Mouse (Mus musculus) forebrain, embryonic 13.5 days (tissue): ENCODE data around the gene Slc16a1. TPM values are rescaled to one million over a fixed set of nuclear protein-coding genes. Genes with fewer than 3 reads are reported as not detected.
"Not testable (repeated sequence)": the region's sequence is repeated elsewhere in the genome, so short reads cannot be mapped to it uniquely, and the experiment has no call there.

Experiments
- ATAC-seq: fragments of 200-750 bp; cut with Nextera tagmentation; 2 replicates; pipeline ENCODE4 v1.8.0; 2017
- H3K27ac ChIP-seq: fragments of 300-500 bp; sonication (generic); 2 replicates; pipeline ENCODE4 v1.5.1; 2015; ENCODE audit warnings: inconsistent platforms, mild to moderate bottlenecking, moderate library complexity
- H3K27me3 ChIP-seq: fragments of 300-500 bp; sonication (generic); 2 replicates; pipeline ENCODE4 v1.6.1; 2015; ENCODE audit warnings: mild to moderate bottlenecking, inconsistent platforms
- H3K36me3 ChIP-seq: fragments of 300-500 bp; sonication (generic); 2 replicates; pipeline ENCODE4 v1.6.1; 2015; ENCODE audit warnings: mild to moderate bottlenecking, inconsistent platforms; ENCODE audit not compliant: poor library complexity, severe bottlenecking
- H3K4me1 ChIP-seq: fragments of 300-500 bp; sonication (generic); 2 replicates; pipeline ENCODE4 v1.6.1; 2015; ENCODE audit warnings: inconsistent platforms
- H3K4me2 ChIP-seq: fragments of 300-500 bp; sonication (generic); 2 replicates; pipeline ENCODE4 v1.6.1; 2015; ENCODE audit warnings: inconsistent platforms, mild to moderate bottlenecking, moderate library complexity
- H3K4me3 ChIP-seq: fragments of 300-500 bp; sonication (generic); 2 replicates; pipeline ENCODE4 v1.5.1; 2015; ENCODE audit warnings: mild to moderate bottlenecking, inconsistent platforms
- H3K9ac ChIP-seq: fragments of 300-500 bp; sonication (generic); 2 replicates; pipeline ENCODE4 v1.6.1; 2015; ENCODE audit warnings: mild to moderate bottlenecking, inconsistent platforms
- H3K9me3 ChIP-seq: fragments of 300-500 bp; sonication (generic); replicated peaks from 2 replicates; pipeline ENCODE4 v1.6.1; 2016; ENCODE audit warnings: inconsistent platforms
- WGBS: fragments of 180-500 bp; shearing (Covaris S2); methylation state at CpG from one replicate; pipeline ENCODE4 v1.1.7; 2015; 5-methylcytosine and 5-hydroxymethylcytosine counted together
- polyA plus RNA-seq: library from polyadenylated mRNA; unstranded; fragments of >200 nt; fragmentation: Nextera tagmentation; extraction: Ambion mirVana; gene quantifications from 2 replicates; pipeline ENCODE4 v1.2.1, GENCODE M21; 2015

The Slc16a1 gene
- polyA plus RNA-seq, 1 experiment from 2014 or later, result 18.4 TPM

GRCm38 (mm10) chr3:104682671-104683504, 44.4 kb downstream of the Slc16a1 start:
- Histone ChIP-seq H3K4me1 (no peaks in the 10 kb centered on the region), H3K27me3 (no peaks in the 10 kb centered on the region), H3K9me3 (peaks cover 7% of the 10 kb centered on the region; the same call in 1 of the 2 replicates), H3K27ac (no peak overlapping the region), H3K36me3 (no peaks in the 10 kb centered on the region), H3K9ac (no peak overlapping the region), H3K4me2 (no peak overlapping the region), H3K4me3 (no peak overlapping the region)
- 60% methylated on average over 11 of the region's 11 CpGs for WGBS
- peak; percentile 81 for ATAC-seq

- peak; percentile 87 for ATAC-seq
- no peaks in the 10 kb centered on the region for H3K4me1 ChIP-seq
- WGBS, result 5% methylated on average over 23 of the region's 23 CpGs
- H3K9ac ChIP-seq, result no peak overlapping the region
- H3K9me3 ChIP-seq, result no peaks in the 10 kb centered on the region
- no peak overlapping the region for H3K4me3 ChIP-seq
- H3K4me2 ChIP-seq, result no peak overlapping the region
- H3K27ac ChIP-seq, result no peak overlapping the region
- no peaks in the 10 kb centered on the region; the same call in 1 of the 2 replicates for H3K27me3 ChIP-seq
- no peaks in the 10 kb centered on the region for H3K36me3 ChIP-seq
These were observed 62.4 kb downstream of the Slc16a1 start for GRCm38 (mm10) chr3:104700751-104701335.

GRCm38 (mm10) chr3:104701761-104702160, 63.3 kb downstream of the Slc16a1 start:
- no peak overlapping the region for H3K4me2 ChIP-seq
- no peak overlapping the region for H3K9ac ChIP-seq
- H3K4me1 ChIP-seq, result no peaks in the 10 kb centered on the region
- no peaks in the 10 kb centered on the region; the same call in 1 of the 2 replicates for H3K27me3 ChIP-seq
- no peaks in the 10 kb centered on the region for H3K36me3 ChIP-seq
- no peak overlapping the region for H3K4me3 ChIP-seq
- no peak overlapping the region for H3K27ac ChIP-seq
- ATAC-seq, result no peak
- H3K9me3 ChIP-seq, result no peaks in the 10 kb centered on the region
- WGBS, result 86% methylated on average over 1 of the region's 1 CpGs

GRCm38 (mm10) chr3:104703941-104704340, 65.5 kb downstream of the Slc16a1 start:
- Histone ChIP-seq H3K9ac (no peak overlapping the region), H3K27me3 (no peaks in the 10 kb centered on the region; the same call in 1 of the 2 replicates), H3K36me3 (no peaks in the 10 kb centered on the region), H3K4me3 (no peak overlapping the region), H3K4me1 (no peaks in the 10 kb centered on the region), H3K9me3 (no peaks in the 10 kb centered on the region), H3K27ac (no peak overlapping the region), H3K4me2 (no peak overlapping the region)
- 95% methylated on average over 4 of the region's 4 CpGs for whole genome bisulfite sequencing
- no peak for ATAC-seq

- Histone ChIP-seq H3K27me3 (no peaks in the 10 kb centered on the region), H3K9me3 (no peaks in the 10 kb centered on the region), H3K4me3 (no peak overlapping the region), H3K36me3 (no peaks in the 10 kb centered on the region), H3K4me2 (no peak overlapping the region), H3K9ac (no peak overlapping the region), H3K4me1 (no peaks in the 10 kb centered on the region), H3K27ac (no peak overlapping the region)
- ATAC-seq, result no peak
- 75% methylated on average over 2 of the region's 2 CpGs for WGBS
These were observed 68.0 kb downstream of the Slc16a1 start for GRCm38 (mm10) chr3:104706446-104706845.

GRCm38 (mm10) chr3:104706951-104707771, 68.7 kb downstream of the Slc16a1 start:
- not testable (repeated sequence) for H3K27ac ChIP-seq, H3K4me2 ChIP-seq, H3K4me1 ChIP-seq, H3K36me3 ChIP-seq, H3K9ac ChIP-seq, H3K27me3 ChIP-seq, H3K4me3 ChIP-seq, H3K9me3 ChIP-seq
- 77% methylated on average over 6 of the region's 6 CpGs for WGBS
- ATAC-seq, result 0 out of 2 replicates have a peak, but pooled peaks have one; percentile 16

- not testable (repeated sequence) for H3K27ac ChIP-seq, H3K4me2 ChIP-seq, H3K4me1 ChIP-seq, H3K27me3 ChIP-seq, H3K36me3 ChIP-seq, H3K9ac ChIP-seq, ATAC-seq, H3K4me3 ChIP-seq, H3K9me3 ChIP-seq
- 94% methylated on average over 1 of the region's 1 CpGs for WGBS
These were observed 69.3 kb downstream of the Slc16a1 start for GRCm38 (mm10) chr3:104707772-104708144.

Other genes with a start within 250 kb of the Slc16a1 start
- 23.1 and 24.4 TPM in 2 replicates for gene Lrig2, start 126.8 kb upstream of the Slc16a1 start, polyA plus RNA-seq
- 0.68 and 1.7 TPM in 2 replicates for gene Ppm1j, start 142.4 kb downstream of the Slc16a1 start, polyA plus RNA-seq
- gene Fam19a3, start 143.2 kb downstream of the Slc16a1 start, polyA plus RNA-seq, result 0.04 TPM in 1 of 2 replicates, not detected in the other
- 51.2 and 55.4 TPM in 2 replicates for gene Rhoc, start 149.7 kb downstream of the Slc16a1 start, polyA plus RNA-seq
- gene Mov10, start 179.9 kb downstream of the Slc16a1 start, polyA plus RNA-seq, result 7.2 and 10.5 TPM in 2 replicates
- 32.6 and 40.5 TPM in 2 replicates for gene St7l, start 225.3 kb downstream of the Slc16a1 start, polyA plus RNA-seq
- gene Capza1, start 225.8 kb downstream of the Slc16a1 start, polyA plus RNA-seq, result 180 and 196 TPM in 2 replicates